Mouse (Mus musculus): ENCODE measurements around the gene Nmt1.

DNA sequence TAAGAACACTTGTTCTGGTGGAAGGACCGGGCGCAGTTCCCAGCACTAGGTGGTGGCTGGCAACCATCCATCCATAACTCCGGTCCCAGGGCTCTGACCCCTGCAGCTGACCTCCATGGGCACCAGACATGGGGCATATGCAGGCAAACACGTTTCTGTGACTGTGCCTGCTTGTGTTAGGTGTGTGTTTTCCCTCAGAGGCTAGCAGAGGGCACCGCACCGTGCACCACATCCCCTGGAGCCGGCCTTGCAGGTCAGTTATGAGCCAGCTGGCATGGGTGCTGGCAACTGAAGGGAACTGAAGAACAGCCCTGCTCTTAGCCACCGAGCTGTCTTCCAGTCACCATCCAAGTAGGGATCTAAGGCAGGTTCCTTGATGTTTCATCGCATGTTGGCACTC, 22.2 kb downstream of the Nmt1 start:
- no peak for TF ChIP-seq EP300 (IDR thresholded peaks at IDR 0.05; ENCODE audit: low read depth in 1 of 2, low read length in 2 of 2)
- TF ChIP-seq POLR2A (IDR thresholded peaks at IDR 0.05; ENCODE audit: control insufficient read depth in 1 of 2, insufficient read depth in 1 of 2, low read depth in 1 of 2, low read length in 2 of 2, poor library complexity in 1 of 2) = no peak
- TF ChIP-seq TBP (IDR thresholded peaks at IDR 0.05; ENCODE audit: low read depth, low read length) = no peak
- TF ChIP-seq MAFK (IDR thresholded peaks at IDR 0.05; ENCODE audit: borderline replicate concordance, low read depth, low read length) = no peak
- no peak for TF ChIP-seq GATA1 (IDR thresholded peaks at IDR 0.05; ENCODE audit: low read depth, low read length)
- no peak for TF ChIP-seq KAT2A (conservative IDR thresholded peaks at IDR 0.05; ENCODE audit: low read depth, low read length)
- no peak for TF ChIP-seq UBTF (IDR thresholded peaks at IDR 0.05; ENCODE audit: borderline replicate concordance, insufficient read depth, low read depth, low read length)
- no peak for TF ChIP-seq ZNF384 (IDR thresholded peaks at IDR 0.05; ENCODE audit: low read depth, low read length)
- TF ChIP-seq SIN3A (IDR thresholded peaks at IDR 0.05; ENCODE audit: low read length) = no peak

Measured in MEL (cell line).